In genomic region chr11:16507385-16508051, GRCm38 (mm10) we compare ENCODE assay signal across 8 mouse cellular contexts. TPM values are rescaled to one million over a fixed set of nuclear protein-coding genes. Genes with fewer than 3 reads are reported as not detected.
DNase-seq lines count a peak whose midpoint lies in the region; ATAC-seq and TF ChIP-seq lines count a peak whose summit lies in the region.

No protein-coding gene starts in this region.

- in situ Hi-C loops in CH12.LX (cut with MboI; ENCODE audit: low pct_ligation_motif_present, low pct_unique_long_range_greater_than_20kb, low sequenced_read_pairs): no loop called here

- peak overlapping the region; percentile 98 for H3K9ac ChIP-seq in CH12.LX (ENCODE audit: insufficient read depth, low read depth)
- H3K9ac ChIP-seq in embryonic facial prominence, embryonic 11.5 days (replicated peaks; ENCODE audit: low read length): peak overlapping the region; percentile 95
- peak overlapping the region; percentile 95 for H3K9ac ChIP-seq in hindbrain, embryonic 14.5 days
- H3K9ac ChIP-seq in liver, postnatal 0 days (replicated peaks): peak overlapping the region; percentile 87
- H3K9ac ChIP-seq in stomach, embryonic 16.5 days (ENCODE audit: low read length): peak overlapping the region; percentile 97

- no peak for TF ChIP-seq RAD21 in CH12.LX (IDR thresholded peaks at IDR 0.05; ENCODE audit: low read depth, low read length)

- no peaks in the 10 kb centered on the region for H3K9me3 ChIP-seq in CH12.LX (replicated peaks; ENCODE audit: low read length)
- no peaks in the 10 kb centered on the region for H3K9me3 ChIP-seq in embryonic facial prominence, embryonic 11.5 days (replicated peaks; ENCODE audit: control insufficient read depth, low read length)
- no peaks in the 10 kb centered on the region for H3K9me3 ChIP-seq in hindbrain, embryonic 14.5 days (ENCODE audit: control insufficient read depth, low read length)
- H3K9me3 ChIP-seq in liver, postnatal 0 days (ENCODE audit: low read length): no peaks in the 10 kb centered on the region
- no peaks in the 10 kb centered on the region for H3K9me3 ChIP-seq in stomach, embryonic 16.5 days (replicated peaks; ENCODE audit: control insufficient read depth, low read length)

- peak overlapping the region; percentile 86 to 99 (median 95) for H3K4me3 ChIP-seq in CH12.LX (replicated peaks in 1 of 3; ENCODE audit: low read depth in 2 of 3, low read length in 2 of 3, poor library complexity in 1 of 3)
- peak overlapping the region; percentile 96 for H3K4me3 ChIP-seq in embryonic facial prominence, embryonic 11.5 days (ENCODE audit: low read depth, low read length)
- H3K4me3 ChIP-seq in hindbrain, embryonic 14.5 days (replicated peaks; ENCODE audit: low read length): peak overlapping the region; percentile 66
- peak overlapping the region; percentile 88 for H3K4me3 ChIP-seq in liver, postnatal 0 days (ENCODE audit: low read depth, low read length)
- H3K4me3 ChIP-seq in stomach, embryonic 16.5 days (replicated peaks; ENCODE audit: low read length): peak overlapping the region; percentile 94

- TF ChIP-seq POLR2A in CH12.LX (IDR thresholded peaks at IDR 0.05; ENCODE audit: low read depth, low read length): no peak

- no peak for TF ChIP-seq EP300 in CH12.LX (IDR thresholded peaks at IDR 0.05; ENCODE audit: low read length)
- no peak for TF ChIP-seq EP300 in liver, postnatal 0 days (IDR thresholded peaks at IDR 0.05; ENCODE audit: low read depth)

- peaks cover 37% of the 10 kb centered on the region for H3K79me2 ChIP-seq in CH12.LX (replicated peaks; ENCODE audit: control insufficient read depth, extremely low read depth, insufficient read depth, poor library complexity, severe bottlenecking)

- peak overlapping the region; percentile 34 for H3K27ac ChIP-seq in CH12.LX (ENCODE audit: insufficient read depth, low read depth)
- peak overlapping the region; percentile 76; the same call in 1 of the 2 replicates for H3K27ac ChIP-seq in embryonic facial prominence, embryonic 11.5 days (replicated peaks; ENCODE audit: low read depth, low read length)
- peak overlapping the region; percentile 96 for H3K27ac ChIP-seq in hindbrain, embryonic 14.5 days
- H3K27ac ChIP-seq in liver, postnatal 0 days (ENCODE audit: low read depth): peak overlapping the region; percentile 87
- peak overlapping the region; percentile 98 for H3K27ac ChIP-seq in stomach, embryonic 16.5 days (ENCODE audit: low read length)

- peak; percentile 15 for DNase-seq in kidney, adult 18-20 months
- no peak for DNase-seq in kidney, adult 11 months
- DNase-seq in CH12.LX (ENCODE audit: extremely low read depth): no peak
- DNase-seq in embryonic facial prominence, embryonic 11.5 days (ENCODE audit: low spot score): no peak
- DNase-seq in hindbrain, embryonic 14.5 days (ENCODE audit: low spot score): no peak
- no peak for DNase-seq in liver, postnatal 0 days
- no peak for DNase-seq in right cerebral cortex, postnatal 10 days (ENCODE audit: low spot score in 2 of 2)

- H3K27me3 ChIP-seq in CH12.LX (replicated peaks): no peaks in the 10 kb centered on the region
- H3K27me3 ChIP-seq in embryonic facial prominence, embryonic 11.5 days (ENCODE audit: control insufficient read depth, insufficient read depth, low read length): no peaks in the 10 kb centered on the region
- no peaks in the 10 kb centered on the region for H3K27me3 ChIP-seq in hindbrain, embryonic 14.5 days (ENCODE audit: control insufficient read depth, insufficient read depth, low read length)
- H3K27me3 ChIP-seq in liver, postnatal 0 days (ENCODE audit: insufficient read depth, low read length): no peaks in the 10 kb centered on the region
- no peaks in the 10 kb centered on the region for H3K27me3 ChIP-seq in stomach, embryonic 16.5 days (ENCODE audit: control insufficient read depth, insufficient read depth, low read length)

- WGBS in embryonic facial prominence, embryonic 11.5 days: 6% methylated on average over 26 of the region's 26 CpGs
- WGBS in hindbrain, embryonic 14.5 days: 7% methylated on average over 26 of the region's 26 CpGs
- 2% methylated on average over 26 of the region's 26 CpGs for WGBS in liver, postnatal 0 days (ENCODE audit: insufficient replicate concordance)
- 3% methylated on average over 26 of the region's 26 CpGs for WGBS in stomach, embryonic 16.5 days

- dilution Hi-C loops in CH12.LX (cut with MboI; ENCODE audit: extremely low pct_ligation_motif_present, extremely low pct_unique_long_range_greater_than_20kb, low sequenced_read_pairs): no loop called here

- peak overlapping the region; percentile 98 for H3K4me2 ChIP-seq in CH12.LX (ENCODE audit: insufficient read depth, low read depth, poor library complexity, severe bottlenecking)
- H3K4me2 ChIP-seq in embryonic facial prominence, embryonic 11.5 days (ENCODE audit: low read depth, low read length): peak overlapping the region; percentile 71
- peak overlapping the region; percentile 73 for H3K4me2 ChIP-seq in hindbrain, embryonic 14.5 days (replicated peaks)
- H3K4me2 ChIP-seq in liver, postnatal 0 days (ENCODE audit: low read depth, low read length): peak overlapping the region; percentile 77
- peak overlapping the region; percentile 87 for H3K4me2 ChIP-seq in stomach, embryonic 16.5 days (ENCODE audit: low read depth, low read length)

- TF ChIP-seq CTCF in CH12.LX (conservative IDR thresholded peaks at IDR 0.05 in 1 of 2, IDR thresholded peaks at IDR 0.05 in 1 of 2; ENCODE audit: low read depth in 2 of 2, low read length in 2 of 2): no peak
- no peak for TF ChIP-seq CTCF in liver, postnatal 0 days (IDR thresholded peaks at IDR 0.05; ENCODE audit: low read depth)

- peaks cover 25 to 41% of the 10 kb centered on the region in 2 experiments for H3K36me3 ChIP-seq in CH12.LX (replicated peaks in 1 of 2; ENCODE audit: control insufficient read depth in 1 of 2, insufficient read depth in 1 of 2, low read length in 1 of 2)
- H3K36me3 ChIP-seq in embryonic facial prominence, embryonic 11.5 days (replicated peaks; ENCODE audit: control insufficient read depth, insufficient read depth, low read depth, low read length): peaks cover 5% of the 10 kb centered on the region; the same call in 1 of the 2 replicates
- H3K36me3 ChIP-seq in hindbrain, embryonic 14.5 days (replicated peaks; ENCODE audit: control insufficient read depth, insufficient read depth): peaks cover 35% of the 10 kb centered on the region
- H3K36me3 ChIP-seq in liver, postnatal 0 days (replicated peaks; ENCODE audit: insufficient read depth, low read length): peaks cover 22% of the 10 kb centered on the region
- H3K36me3 ChIP-seq in stomach, embryonic 16.5 days (ENCODE audit: control insufficient read depth, insufficient read depth, low read length): peaks cover 15% of the 10 kb centered on the region

- peak; percentile 69 for ATAC-seq in embryonic facial prominence, embryonic 11.5 days (replicated peaks; ENCODE audit: insufficient number of reproducible peaks, low FRiP score, low TSS enrichment, low read depth)
- ATAC-seq in hindbrain, embryonic 14.5 days (ENCODE audit: low FRiP score): peak; percentile 42; the same call in 1 of the 2 replicates
- ATAC-seq in liver, postnatal 0 days: peak; percentile 43
- ATAC-seq in stomach, embryonic 16.5 days (ENCODE audit: insufficient read depth, low FRiP score): peak; percentile 46

- peaks cover 3 to 46% of the 10 kb centered on the region in 2 experiments; a peak in 3 of 4 replicates for H3K4me1 ChIP-seq in CH12.LX (ENCODE audit: control insufficient read depth in 1 of 2, insufficient read depth in 2 of 2)
- H3K4me1 ChIP-seq in embryonic facial prominence, embryonic 11.5 days (ENCODE audit: control insufficient read depth, insufficient read depth, low read length): no peaks in the 10 kb centered on the region
- peaks cover 14% of the 10 kb centered on the region for H3K4me1 ChIP-seq in hindbrain, embryonic 14.5 days (replicated peaks; ENCODE audit: control insufficient read depth, insufficient read depth, low read length)
- peaks cover 10% of the 10 kb centered on the region; the same call in 1 of the 2 replicates for H3K4me1 ChIP-seq in liver, postnatal 0 days (ENCODE audit: insufficient read depth)
- H3K4me1 ChIP-seq in stomach, embryonic 16.5 days (ENCODE audit: control insufficient read depth, insufficient read depth, low read length): peaks cover 6% of the 10 kb centered on the region; the same call in 1 of the 2 replicates

TF ChIP-seq in CH12.LX, 34 proteins besides CTCF, POLR2A, EP300 and RAD21:
- no peak for TF ChIP-seq HCFC1 (IDR thresholded peaks at IDR 0.05; ENCODE audit: low read depth, low read length)
- TF ChIP-seq MXI1 (IDR thresholded peaks at IDR 0.05; ENCODE audit: low read depth, low read length): 0 out of 2 replicates have a peak, but pooled peaks have one; percentile 44
- no peak for TF ChIP-seq MAZ (IDR thresholded peaks at IDR 0.05; ENCODE audit: low read depth, low read length)
- TF ChIP-seq MYC (IDR thresholded peaks at IDR 0.05; ENCODE audit: low read depth, low read length): no peak
TF ChIP-seq in CH12.LX: peak in this region for 1.

RNA-seq across cellular contexts. Expression of gene Sec61g, which starts 0.8 kb away (rescaled TPM):
- 64.5 and 84.1 TPM in 2 replicates for total RNA-seq in CH12.LX (2012; rRNA removed)
- total RNA-seq in CH12.LX (2014; rRNA removed): 133 and 139 TPM in 2 replicates
- 21.7 and 45.6 TPM in 2 replicates for polyA plus RNA-seq in CH12.LX (2012; ENCODE audit: insufficient read length, low read depth)
- 37.3 and 43.0 TPM in 2 replicates for polyA plus RNA-seq in embryonic facial prominence, embryonic 11.5 days (2014; fragmentation: Nextera tagmentation; extraction: Ambion mirVana)
- 25.4 and 25.9 TPM in 2 replicates for polyA plus RNA-seq in hindbrain, embryonic 14.5 days (2014; fragmentation: Nextera tagmentation; extraction: Ambion mirVana)
- polyA plus RNA-seq in liver, postnatal 0 days (2015; fragmentation: Nextera tagmentation; extraction: Ambion mirVana): 24.1 and 26.7 TPM in 2 replicates
- 34.0 and 44.5 TPM in 2 replicates for polyA plus RNA-seq in stomach, embryonic 16.5 days (2015; fragmentation: Nextera tagmentation; extraction: Ambion mirVana)

Comparison
In these comparisons a context has a peak if more than half of its experiments do, and no peak if none do; other contexts are left out.
1. H3K27ac ChIP-seq: peak in every context shown above with its lines; median percentile 98 in stomach, embryonic 16.5 days; 96 in hindbrain, embryonic 14.5 days; 87 in liver, postnatal 0 days; 76 in embryonic facial prominence, embryonic 11.5 days; 34 in CH12.LX.